Mouse (Mus musculus) forebrain, embryonic 13.5 days (tissue): ENCODE data around the gene Ccer2. TPM values are rescaled to one million over a fixed set of nuclear protein-coding genes. Genes with fewer than 3 reads are reported as not detected.

ENCODE experiments used
- ATAC-seq: fragments of 200-750 bp; cut with Nextera tagmentation; 2 replicates; pipeline ENCODE4 v1.8.0; 2017
- H3K27ac ChIP-seq: fragments of 300-500 bp; sonication (generic); 2 replicates; pipeline ENCODE4 v1.5.1; 2015; ENCODE audit warnings: inconsistent platforms, mild to moderate bottlenecking, moderate library complexity
- H3K27me3 ChIP-seq: fragments of 300-500 bp; sonication (generic); 2 replicates; pipeline ENCODE4 v1.6.1; 2015; ENCODE audit warnings: mild to moderate bottlenecking, inconsistent platforms
- H3K36me3 ChIP-seq: fragments of 300-500 bp; sonication (generic); 2 replicates; pipeline ENCODE4 v1.6.1; 2015; ENCODE audit warnings: mild to moderate bottlenecking, inconsistent platforms; ENCODE audit not compliant: poor library complexity, severe bottlenecking
- H3K4me1 ChIP-seq: fragments of 300-500 bp; sonication (generic); 2 replicates; pipeline ENCODE4 v1.6.1; 2015; ENCODE audit warnings: inconsistent platforms
- H3K4me2 ChIP-seq: fragments of 300-500 bp; sonication (generic); 2 replicates; pipeline ENCODE4 v1.6.1; 2015; ENCODE audit warnings: inconsistent platforms, mild to moderate bottlenecking, moderate library complexity
- H3K4me3 ChIP-seq: fragments of 300-500 bp; sonication (generic); 2 replicates; pipeline ENCODE4 v1.5.1; 2015; ENCODE audit warnings: mild to moderate bottlenecking, inconsistent platforms
- H3K9ac ChIP-seq: fragments of 300-500 bp; sonication (generic); 2 replicates; pipeline ENCODE4 v1.6.1; 2015; ENCODE audit warnings: mild to moderate bottlenecking, inconsistent platforms
- H3K9me3 ChIP-seq: fragments of 300-500 bp; sonication (generic); replicated peaks from 2 replicates; pipeline ENCODE4 v1.6.1; 2016; ENCODE audit warnings: inconsistent platforms
- WGBS: fragments of 180-500 bp; shearing (Covaris S2); methylation state at CpG from one replicate; pipeline ENCODE4 v1.1.7; 2015; 5-methylcytosine and 5-hydroxymethylcytosine counted together
- polyA plus RNA-seq: library from polyadenylated mRNA; unstranded; fragments of >200 nt; fragmentation: Nextera tagmentation; extraction: Ambion mirVana; gene quantifications from 2 replicates; pipeline ENCODE4 v1.2.1, GENCODE M21; 2015

Gene Ccer2
- polyA plus RNA-seq, 1 experiment from 2014 or later: not detected

- no peak overlapping the region for H3K4me2 ChIP-seq
- peaks cover 9% of the 10 kb centered on the region; the same call in 1 of the 2 replicates for H3K4me1 ChIP-seq
- peaks cover 26% of the 10 kb centered on the region for H3K27me3 ChIP-seq
- WGBS: 79% methylated on average over 13 of the region's 13 CpGs
- H3K27ac ChIP-seq: no peak overlapping the region
- H3K4me3 ChIP-seq: no peak overlapping the region
- no peak for ATAC-seq
- no peak overlapping the region for H3K9ac ChIP-seq
- no peaks in the 10 kb centered on the region for H3K9me3 ChIP-seq
- H3K36me3 ChIP-seq: peaks cover 48% of the 10 kb centered on the region
These were observed 2.6 kb downstream of the Ccer2 start for GRCm38 (mm10) chr7:28758623-28759022.

GRCm38 (mm10) chr7:28761907-28762306 lies 5.9 kb downstream of the Ccer2 start:
- H3K27ac ChIP-seq: no peak overlapping the region
- WGBS: 96% methylated on average over 9 of the region's 9 CpGs
- H3K4me1 ChIP-seq: peaks cover 8% of the 10 kb centered on the region
- no peak overlapping the region for H3K9ac ChIP-seq
- peaks cover 45% of the 10 kb centered on the region for H3K36me3 ChIP-seq
- H3K4me2 ChIP-seq: no peak overlapping the region
- peaks cover 6% of the 10 kb centered on the region for H3K27me3 ChIP-seq
- no peak overlapping the region for H3K4me3 ChIP-seq
- H3K9me3 ChIP-seq: no peaks in the 10 kb centered on the region
- ATAC-seq: no peak

GRCm38 (mm10) chr7:28765211-28765610 lies 9.2 kb downstream of the Ccer2 start:
- WGBS: 84% methylated on average over 6 of the region's 6 CpGs
- Histone ChIP-seq H3K9ac (peak overlapping the region; percentile 71; the same call in 1 of the 2 replicates), H3K4me2 (peak overlapping the region; percentile 78), H3K27ac (no peak overlapping the region), H3K4me3 (peak overlapping the region; percentile 76; the same call in 1 of the 2 replicates), H3K27me3 (no peaks in the 10 kb centered on the region), H3K9me3 (no peaks in the 10 kb centered on the region), H3K36me3 (peaks cover 25% of the 10 kb centered on the region), H3K4me1 (peaks cover 28% of the 10 kb centered on the region)
- ATAC-seq: no peak

GRCm38 (mm10) chr7:28766173-28766879 lies 10.4 kb downstream of the Ccer2 start, which contains the start of gene Sirt2:
TSS of gene Sirt2 (plus strand) at chr7:28766735.
- no peaks in the 10 kb centered on the region for H3K9me3 ChIP-seq
- peak; percentile 99 for ATAC-seq
- peak within 1 kb of the TSS; percentile 71 for H3K9ac ChIP-seq
- peak within 1 kb of the TSS; percentile 79 for H3K4me2 ChIP-seq
- H3K4me3 ChIP-seq: peak within 1 kb of the TSS; percentile 76
- under 1% methylated on average over 45 of the region's 45 CpGs for WGBS
- peaks cover 28% of the 10 kb centered on the region for H3K4me1 ChIP-seq
- no peak within 1 kb of the TSS for H3K27ac ChIP-seq
- H3K27me3 ChIP-seq: no peaks in the 10 kb centered on the region
- peaks cover 14% of the 10 kb centered on the region for H3K36me3 ChIP-seq

- Histone ChIP-seq H3K4me2 (peak overlapping the region; percentile 79), H3K9ac (peak overlapping the region; percentile 66), H3K27ac (no peak overlapping the region), H3K36me3 (peaks cover 11% of the 10 kb centered on the region), H3K9me3 (no peaks in the 10 kb centered on the region), H3K4me1 (peaks cover 28% of the 10 kb centered on the region), H3K4me3 (peak overlapping the region; percentile 76), H3K27me3 (no peaks in the 10 kb centered on the region)
- ATAC-seq: no peak; the same call in 1 of the 2 replicates
- 4% methylated on average over 14 of the region's 14 CpGs for WGBS
These were observed 10.9 kb downstream of the Ccer2 start for GRCm38 (mm10) chr7:28766910-28767309.

GRCm38 (mm10) chr7:28767462-28767965 lies 11.5 kb downstream of the Ccer2 start, which contains the start of gene Nfkbib:
TSS of gene Nfkbib (minus strand) at chr7:28767512.
- H3K4me3 ChIP-seq: peak within 1 kb of the TSS; percentile 76
- H3K9ac ChIP-seq: peak within 1 kb of the TSS; percentile 71
- no peak within 1 kb of the TSS for H3K27ac ChIP-seq
- WGBS: 62% methylated on average over 7 of the region's 7 CpGs
- peak within 1 kb of the TSS; percentile 79 for H3K4me2 ChIP-seq
- peaks cover 28% of the 10 kb centered on the region for H3K4me1 ChIP-seq
- ATAC-seq: no peak
- no peaks in the 10 kb centered on the region for H3K27me3 ChIP-seq
- H3K36me3 ChIP-seq: peaks cover 13% of the 10 kb centered on the region
- H3K9me3 ChIP-seq: no peaks in the 10 kb centered on the region

GRCm38 (mm10) chr7:28769414-28769958 lies 13.5 kb downstream of the Ccer2 start:
- H3K4me3 ChIP-seq: no peak overlapping the region
- no peak overlapping the region for H3K27ac ChIP-seq
- H3K4me1 ChIP-seq: peaks cover 28% of the 10 kb centered on the region
- ATAC-seq: no peak
- peaks cover 22% of the 10 kb centered on the region; the same call in 1 of the 2 replicates for H3K36me3 ChIP-seq
- no peak overlapping the region for H3K9ac ChIP-seq
- H3K4me2 ChIP-seq: no peak overlapping the region
- no peaks in the 10 kb centered on the region for H3K27me3 ChIP-seq
- no peaks in the 10 kb centered on the region for H3K9me3 ChIP-seq
- 90% methylated on average over 9 of the region's 9 CpGs for WGBS

GRCm38 (mm10) chr7:28770309-28770708 lies 14.3 kb downstream of the Ccer2 start:
- H3K4me3 ChIP-seq: no peak overlapping the region
- no peak for ATAC-seq
- no peak overlapping the region for H3K27ac ChIP-seq
- no peaks in the 10 kb centered on the region for H3K9me3 ChIP-seq
- 91% methylated on average over 3 of the region's 3 CpGs for WGBS
- no peaks in the 10 kb centered on the region for H3K27me3 ChIP-seq
- no peak overlapping the region for H3K4me2 ChIP-seq
- no peak overlapping the region for H3K9ac ChIP-seq
- peaks cover 29% of the 10 kb centered on the region for H3K4me1 ChIP-seq
- peaks cover 30% of the 10 kb centered on the region; the same call in 1 of the 2 replicates for H3K36me3 ChIP-seq

GRCm38 (mm10) chr7:28771867-28772266 lies 15.9 kb downstream of the Ccer2 start:
- no peaks in the 10 kb centered on the region for H3K27me3 ChIP-seq
- peaks cover 23% of the 10 kb centered on the region for H3K4me1 ChIP-seq
- peaks cover 44% of the 10 kb centered on the region; the same call in 1 of the 2 replicates for H3K36me3 ChIP-seq
- no peak for ATAC-seq
- no peak overlapping the region for H3K4me2 ChIP-seq
- no peak overlapping the region for H3K4me3 ChIP-seq
- H3K9me3 ChIP-seq: no peaks in the 10 kb centered on the region
- H3K9ac ChIP-seq: no peak overlapping the region
- WGBS: 91% methylated on average over 11 of the region's 11 CpGs
- H3K27ac ChIP-seq: no peak overlapping the region

- no peak for ATAC-seq
- Histone ChIP-seq H3K4me2 (no peak overlapping the region), H3K4me1 (peaks cover 11% of the 10 kb centered on the region; the same call in 1 of the 2 replicates), H3K27me3 (no peaks in the 10 kb centered on the region), H3K9me3 (no peaks in the 10 kb centered on the region), H3K4me3 (no peak overlapping the region), H3K9ac (no peak overlapping the region), H3K36me3 (peaks cover 53% of the 10 kb centered on the region), H3K27ac (no peak overlapping the region)
- WGBS: 87% methylated on average over 3 of the region's 3 CpGs
These were observed 17.2 kb downstream of the Ccer2 start for GRCm38 (mm10) chr7:28773163-28773562.

- H3K36me3 ChIP-seq: peaks cover 60% of the 10 kb centered on the region
- peaks cover 6% of the 10 kb centered on the region; the same call in 1 of the 2 replicates for H3K4me1 ChIP-seq
- WGBS: 84% methylated on average over 12 of the region's 12 CpGs
- H3K27ac ChIP-seq: no peak overlapping the region
- no peak overlapping the region for H3K4me3 ChIP-seq
- H3K9me3 ChIP-seq: no peaks in the 10 kb centered on the region
- H3K27me3 ChIP-seq: no peaks in the 10 kb centered on the region
- no peak for ATAC-seq
- no peak overlapping the region for H3K9ac ChIP-seq
- H3K4me2 ChIP-seq: no peak overlapping the region
These were observed 18.2 kb downstream of the Ccer2 start for GRCm38 (mm10) chr7:28774164-28774563.

GRCm38 (mm10) chr7:28775129-28775528 lies 19.2 kb downstream of the Ccer2 start:
- ATAC-seq: no peak
- 81% methylated on average over 7 of the region's 7 CpGs for WGBS
- H3K36me3 ChIP-seq: peaks cover 60% of the 10 kb centered on the region

More at GRCm38 (mm10) chr7:28775129-28775528, 19.2 kb downstream of the Ccer2 start:
- H3K4me3 ChIP-seq: no peak overlapping the region
- H3K9ac ChIP-seq: no peak overlapping the region
- no peak overlapping the region for H3K4me2 ChIP-seq
- H3K4me1 ChIP-seq: peaks cover 5% of the 10 kb centered on the region
- no peaks in the 10 kb centered on the region for H3K27me3 ChIP-seq
- no peak overlapping the region for H3K27ac ChIP-seq
- no peaks in the 10 kb centered on the region for H3K9me3 ChIP-seq
